Mouse (Mus musculus) CH12.LX (cell line): ENCODE measurements around the gene Gdpd5.
"Not testable (repeated sequence)": the region's sequence is repeated elsewhere in the genome, so short reads cannot be mapped to it uniquely, and the experiment has no call there.

Experiments
- NRF1 ChIP-seq: IDR thresholded peaks from 2 replicates; pipeline ENCODE4 v1.6.1; 2014; ENCODE audit warnings: low read depth, mild to moderate bottlenecking, inconsistent platforms, low read length, improper control_type of control experiment, moderate library complexity
- POLR2A ChIP-seq: IDR thresholded peaks from 2 replicates; pipeline ENCODE4 v1.6.1; 2011; ENCODE audit warnings: low read depth, mild to moderate bottlenecking, improper control_type of control experiment, low read length
- USF1 ChIP-seq: IDR thresholded peaks from 2 replicates; pipeline ENCODE4 v1.6.1; 2014; ENCODE audit warnings: low read depth, mild to moderate bottlenecking, inconsistent platforms, low read length, improper control_type of control experiment
- USF2 ChIP-seq: conservative IDR thresholded peaks from 2 replicates; pipeline ENCODE4 v1.6.1; 2011; ENCODE audit warnings: low read depth, low read length, improper control_type of control experiment

DNA sequence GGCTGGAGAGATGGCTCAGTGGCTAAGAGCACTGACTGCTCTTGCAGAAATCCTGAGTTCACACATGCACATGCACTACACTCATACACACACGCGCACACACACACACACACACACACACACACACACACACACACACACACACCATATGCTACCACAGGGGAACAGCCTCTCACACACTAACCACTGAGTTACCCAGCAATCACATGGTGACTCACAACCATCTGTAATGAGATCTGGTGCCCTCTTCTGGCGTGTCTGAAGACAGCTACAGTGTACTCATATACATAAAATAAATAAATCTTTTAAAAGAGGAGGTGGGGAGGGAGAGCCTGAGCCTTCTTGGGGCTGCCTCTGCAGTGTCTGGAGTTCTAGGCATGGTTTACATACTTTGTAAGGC, 6.9 kb upstream of the Gdpd5 start:
- TF ChIP-seq POLR2A, USF2, NRF1, USF1: not testable (repeated sequence)
